Mouse (Mus musculus): ENCODE results near the gene Fgfr2.

GRCm38 (mm10) chr7:132787496-132788190 lies 335.5 kb downstream of the Fgfr2 start:
- TF ChIP-seq CTCF (IDR thresholded peaks at IDR 0.05; ENCODE audit: insufficient read depth, low read length) (no peak), POLR2A (IDR thresholded peaks at IDR 0.05; ENCODE audit: borderline replicate concordance, extremely low read depth, low read depth, low read length) (no peak)
